Mouse (Mus musculus): Measurements from ENCODE around the gene Akap12. TPM values are rescaled to one million over a fixed set of nuclear protein-coding genes. Genes with fewer than 3 reads are reported as not detected.

The Akap12 gene
- total RNA-seq (2021): 10 to 100 TPM; 17.1 to 27.2 TPM
- long read RNA-seq, experiment 1, full-length matches to known transcripts: 1 of 15 reads
- long read RNA-seq, experiment 1, partial matches to known transcripts: 4 of 15 reads
- long read RNA-seq, experiment 1, other reads (novel, unspliced or antisense): 10 of 15 reads
- long read RNA-seq, experiment 2, partial matches to known transcripts: 4 of 6 reads
- long read RNA-seq, experiment 2, other reads (novel, unspliced or antisense): 2 of 6 reads

- DNase-seq (ENCODE audit: low spot score in 2 of 2): peak; percentile 28 to 32
Measured at GRCm38 (mm10) chr10:4266041-4266930, at the start of gene Akap12. TSS of gene Akap12 (plus strand) at chr10:4266380.

GRCm38 (mm10) chr10:4230563-4231359 lies 35.4 kb upstream of the Akap12 start:
- no peak for DNase-seq (ENCODE audit: low spot score in 2 of 2)

GRCm38 (mm10) chr10:4233102-4233501 lies 33.1 kb upstream of the Akap12 start:
- DNase-seq (ENCODE audit: low spot score in 2 of 2): peak in 1 of 2 experiments; percentile 18

- DNase-seq (ENCODE audit: low spot score in 2 of 2): no peak
Measured at GRCm38 (mm10) chr10:4239794-4240574, 26.2 kb upstream of the Akap12 start.

- DNase-seq (ENCODE audit: low spot score in 2 of 2): no peak
Measured at GRCm38 (mm10) chr10:4243591-4244300, 22.4 kb upstream of the Akap12 start.

- no peak for DNase-seq (ENCODE audit: low spot score in 2 of 2)
Measured at GRCm38 (mm10) chr10:4245812-4246211, 20.4 kb upstream of the Akap12 start.

GRCm38 (mm10) chr10:4246407-4246806 lies 19.8 kb upstream of the Akap12 start:
- DNase-seq (ENCODE audit: low spot score in 2 of 2): no peak

GRCm38 (mm10) chr10:4249235-4249845 lies 16.8 kb upstream of the Akap12 start:
- DNase-seq (ENCODE audit: low spot score in 2 of 2): no peak

- DNase-seq (ENCODE audit: low spot score in 2 of 2): no peak
Measured at GRCm38 (mm10) chr10:4250681-4251080, 15.5 kb upstream of the Akap12 start.

GRCm38 (mm10) chr10:4253613-4254012 lies 12.6 kb upstream of the Akap12 start:
- no peak for DNase-seq (ENCODE audit: low spot score in 2 of 2)

- no peak for DNase-seq (ENCODE audit: low spot score in 2 of 2)
Measured at GRCm38 (mm10) chr10:4254459-4254858, 11.7 kb upstream of the Akap12 start.

- DNase-seq (ENCODE audit: low spot score in 2 of 2): no peak
Measured at GRCm38 (mm10) chr10:4260925-4261324, 5.3 kb upstream of the Akap12 start.

GRCm38 (mm10) chr10:4261359-4261952 lies 4.7 kb upstream of the Akap12 start:
- DNase-seq (ENCODE audit: low spot score in 2 of 2): no peak

GRCm38 (mm10) chr10:4265641-4266040 lies 539 bp upstream of the Akap12 start:
- DNase-seq (ENCODE audit: low spot score in 2 of 2): peak; percentile 15 to 30

- peak; percentile 18 to 32 for DNase-seq (ENCODE audit: low spot score in 2 of 2)
Measured at GRCm38 (mm10) chr10:4266931-4267310, 741 bp downstream of the Akap12 start.

- DNase-seq (ENCODE audit: low spot score in 2 of 2): no peak
Measured at GRCm38 (mm10) chr10:4267481-4267880, 1.3 kb downstream of the Akap12 start.

- DNase-seq (ENCODE audit: low spot score in 2 of 2): no peak
Measured at GRCm38 (mm10) chr10:4268140-4268539, 2.0 kb downstream of the Akap12 start.

GRCm38 (mm10) chr10:4275572-4275971 lies 9.4 kb downstream of the Akap12 start:
- DNase-seq (ENCODE audit: low spot score in 2 of 2): no peak

- no peak for DNase-seq (ENCODE audit: low spot score in 2 of 2)
Measured at GRCm38 (mm10) chr10:4276081-4276480, 9.9 kb downstream of the Akap12 start.

Data from adrenal gland, adult 18-20 months (tissue).